Mouse (Mus musculus): ENCODE measurements around the gene Trappc6a. TPM values are rescaled to one million over a fixed set of nuclear protein-coding genes. Genes with fewer than 3 reads are reported as not detected.
A peak's percentile ranks its signal among the peaks of the same experiment; 100 is the strongest.

The Trappc6a gene
- polyA plus RNA-seq (2014; fragmentation: Nextera tagmentation; extraction: Ambion mirVana): 41.5 and 51.6 TPM in 2 replicates

DNA sequence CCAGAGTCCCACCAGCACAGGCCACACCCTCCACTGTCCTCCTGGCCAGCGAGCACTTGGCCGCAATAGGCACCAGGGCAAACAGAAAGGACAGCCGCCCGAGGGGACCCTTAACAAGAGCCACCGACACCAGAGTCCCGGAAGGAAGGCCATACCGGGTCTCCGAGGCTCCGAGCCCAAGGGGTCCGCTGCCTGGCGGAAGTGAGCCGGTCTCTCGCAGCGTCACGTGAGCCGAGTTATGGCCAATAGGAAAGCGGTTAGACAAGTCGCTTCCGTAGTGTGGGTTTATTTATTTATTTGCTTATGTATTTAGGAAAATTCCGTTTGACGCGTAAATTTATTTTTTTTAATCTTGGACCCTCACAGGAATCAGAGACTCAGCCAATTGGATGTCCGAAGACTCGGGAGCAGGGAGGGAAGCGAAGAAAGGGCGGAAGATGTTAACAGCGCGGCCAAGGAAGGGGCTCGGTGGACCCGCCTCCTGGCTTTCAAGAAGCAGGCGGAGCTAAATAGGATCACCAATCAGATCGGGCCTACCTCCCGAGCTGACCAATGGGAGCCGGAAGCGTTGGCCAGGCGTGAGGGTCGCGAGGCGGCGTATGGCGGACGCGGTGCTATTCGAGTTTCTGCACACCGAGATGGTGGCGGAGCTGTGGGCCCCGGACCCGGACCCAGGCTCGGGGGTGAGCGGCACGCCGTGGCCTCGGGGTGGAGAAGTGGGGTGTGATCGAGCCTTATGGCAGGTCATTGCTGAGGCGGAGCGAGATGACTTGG lies at the start of gene Trappc6a, which contains the start of gene Bloc1s3:
Trappc6a (plus strand) TSS at position 246 of the 774 bp plus-strand sequence.
Bloc1s3 (minus strand) TSS at position 218 of the 774 bp plus-strand sequence.
- Histone ChIP-seq H3K36me3 (ENCODE audit: control insufficient read depth, insufficient read depth, low read length) (no peaks in the 10 kb centered on the region), H3K9me3 (ENCODE audit: control insufficient read depth, low read length) (no peaks in the 10 kb centered on the region), H3K9ac (ENCODE audit: low read length) (peak within 1 kb of the TSS; percentile 76), H3K27me3 (ENCODE audit: control insufficient read depth, insufficient read depth, low read length) (no peaks in the 10 kb centered on the region; the same call in 1 of the 2 replicates), H3K4me2 (peak within 1 kb of the TSS; percentile 97), H3K4me3 (ENCODE audit: low read depth, low read length) (peak within 1 kb of the TSS; percentile 68), H3K4me1 (ENCODE audit: control insufficient read depth, insufficient read depth, low read length) (peaks cover 19% of the 10 kb centered on the region), H3K27ac (ENCODE audit: low read depth, low read length) (peak within 1 kb of the TSS; percentile 57)
- WGBS: under 1% methylated on average over 56 of the region's 56 CpGs
- DNase-seq (ENCODE audit: low spot score, missing footprints) (peak; percentile 99), ATAC-seq (ENCODE audit: low FRiP score) (peak; percentile 95)

- no peaks in the 10 kb centered on the region for H3K9me3 ChIP-seq (ENCODE audit: control insufficient read depth, low read length)
- peak within 1 kb of the TSS; percentile 72 for H3K27ac ChIP-seq (ENCODE audit: low read depth, low read length)
- no peaks in the 10 kb centered on the region for H3K27me3 ChIP-seq (ENCODE audit: control insufficient read depth, insufficient read depth, low read length)
- DNase-seq (ENCODE audit: low spot score, missing footprints) (peak; percentile 99), ATAC-seq (ENCODE audit: low FRiP score) (peak; percentile 86)
- H3K36me3 ChIP-seq (ENCODE audit: control insufficient read depth, insufficient read depth, low read length): no peaks in the 10 kb centered on the region
- peak within 1 kb of the TSS; percentile 73 for H3K4me3 ChIP-seq (ENCODE audit: low read depth, low read length)
- peaks cover 12% of the 10 kb centered on the region for H3K4me1 ChIP-seq (ENCODE audit: control insufficient read depth, insufficient read depth, low read length)
- H3K9ac ChIP-seq (ENCODE audit: low read length): peak within 1 kb of the TSS; percentile 73
- under 1% methylated on average over 19 of the region's 42 CpGs for WGBS
- H3K4me2 ChIP-seq: peak within 1 kb of the TSS; percentile 86
Measured at GRCm38 (mm10) chr7:19458591-19459111, 49.5 kb upstream of the Trappc6a start, which contains the start of gene Mark4. TSS of gene Mark4 (minus strand) at chr7:19458821.

- peak overlapping the region; percentile 73 for H3K9ac ChIP-seq (ENCODE audit: low read length)
- WGBS: 26% methylated on average over 6 of the region's 6 CpGs
- ATAC-seq (ENCODE audit: low FRiP score) (no peak), DNase-seq (ENCODE audit: low spot score, missing footprints) (no peak)
- H3K9me3 ChIP-seq (ENCODE audit: control insufficient read depth, low read length): no peaks in the 10 kb centered on the region
- H3K27me3 ChIP-seq (ENCODE audit: control insufficient read depth, insufficient read depth, low read length): no peaks in the 10 kb centered on the region
- peak overlapping the region; percentile 73 for H3K4me3 ChIP-seq (ENCODE audit: low read depth, low read length)
- peak overlapping the region; percentile 86 for H3K4me2 ChIP-seq
- no peaks in the 10 kb centered on the region for H3K36me3 ChIP-seq (ENCODE audit: control insufficient read depth, insufficient read depth, low read length)
- peak overlapping the region; percentile 30; the same call in 1 of the 2 replicates for H3K27ac ChIP-seq (ENCODE audit: low read depth, low read length)
- peaks cover 12% of the 10 kb centered on the region for H3K4me1 ChIP-seq (ENCODE audit: control insufficient read depth, insufficient read depth, low read length)
Measured at GRCm38 (mm10) chr7:19459144-19459870, 48.9 kb upstream of the Trappc6a start.

DNA sequence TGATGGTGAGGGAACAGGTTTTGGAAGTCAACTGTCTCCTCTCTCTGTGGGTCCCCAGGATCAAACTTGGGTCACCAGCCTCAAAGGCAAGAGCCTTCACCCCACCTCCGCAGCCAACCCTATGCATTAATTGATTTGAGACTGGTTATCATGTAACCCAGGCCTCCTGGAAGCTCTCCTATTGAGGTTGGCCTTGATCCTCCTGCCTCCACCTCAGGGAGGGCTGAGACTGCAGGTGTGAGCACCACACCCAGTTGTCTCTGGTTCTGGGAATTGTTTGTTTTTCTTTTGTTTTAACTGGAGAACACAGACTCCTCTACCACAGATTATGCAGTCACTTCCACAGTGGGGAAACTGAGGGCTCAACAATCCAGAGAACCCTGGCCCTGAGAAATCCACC lies 47.7 kb upstream of the Trappc6a start:
- 81% methylated on average over 1 of the region's 1 CpGs for WGBS
- H3K4me1 ChIP-seq (ENCODE audit: control insufficient read depth, insufficient read depth, low read length): peaks cover 16% of the 10 kb centered on the region

DNA sequence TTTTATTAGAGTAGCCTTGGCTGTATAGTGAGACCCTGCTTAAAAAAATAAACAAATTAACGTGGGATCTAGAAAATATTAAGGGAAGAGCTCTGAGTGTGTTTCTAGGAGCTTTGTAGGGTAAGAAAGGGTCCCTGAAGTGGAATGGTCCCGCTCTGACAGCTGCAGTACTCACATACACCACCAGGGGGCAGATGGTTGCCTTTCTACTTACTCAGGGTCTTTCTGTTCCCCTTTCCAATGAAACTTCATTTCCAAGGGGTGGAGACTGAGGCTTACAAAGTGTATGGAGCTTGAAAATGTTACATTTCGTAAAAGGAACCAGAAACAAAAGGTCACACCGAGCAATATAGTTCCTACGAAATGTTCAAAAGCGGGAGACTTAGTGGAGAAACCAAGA lies 46.7 kb upstream of the Trappc6a start:
- Histone ChIP-seq H3K9ac (ENCODE audit: low read length) (no peak overlapping the region), H3K4me1 (ENCODE audit: control insufficient read depth, insufficient read depth, low read length) (peaks cover 16% of the 10 kb centered on the region), H3K4me2 (no peak overlapping the region), H3K36me3 (ENCODE audit: control insufficient read depth, insufficient read depth, low read length) (no peaks in the 10 kb centered on the region), H3K27ac (ENCODE audit: low read depth, low read length) (no peak overlapping the region), H3K4me3 (ENCODE audit: low read depth, low read length) (no peak overlapping the region), H3K27me3 (ENCODE audit: control insufficient read depth, insufficient read depth, low read length) (no peaks in the 10 kb centered on the region; the same call in 1 of the 2 replicates), H3K9me3 (ENCODE audit: control insufficient read depth, low read length) (no peaks in the 10 kb centered on the region)
- ATAC-seq (ENCODE audit: low FRiP score) (no peak), DNase-seq (ENCODE audit: low spot score, missing footprints) (peak; percentile 99)
- WGBS: 7% methylated on average over 6 of the region's 6 CpGs

More for the DNA sequence above, 47.7 kb upstream of the Trappc6a start:
- no peak overlapping the region for H3K4me3 ChIP-seq (ENCODE audit: low read depth, low read length)
- no peak overlapping the region for H3K4me2 ChIP-seq
- no peak overlapping the region for H3K27ac ChIP-seq (ENCODE audit: low read depth, low read length)
- H3K27me3 ChIP-seq (ENCODE audit: control insufficient read depth, insufficient read depth, low read length): no peaks in the 10 kb centered on the region
- H3K9ac ChIP-seq (ENCODE audit: low read length): no peak overlapping the region
- H3K9me3 ChIP-seq (ENCODE audit: control insufficient read depth, low read length): no peaks in the 10 kb centered on the region
- H3K36me3 ChIP-seq (ENCODE audit: control insufficient read depth, insufficient read depth, low read length): no peaks in the 10 kb centered on the region
- DNase-seq (ENCODE audit: low spot score, missing footprints) (no peak), ATAC-seq (ENCODE audit: low FRiP score) (no peak)

GRCm38 (mm10) chr7:19462443-19462842 lies 45.8 kb upstream of the Trappc6a start:
- Histone ChIP-seq H3K9ac (ENCODE audit: low read length) (no peak overlapping the region), H3K27ac (ENCODE audit: low read depth, low read length) (no peak overlapping the region), H3K27me3 (ENCODE audit: control insufficient read depth, insufficient read depth, low read length) (no peaks in the 10 kb centered on the region; the same call in 1 of the 2 replicates), H3K9me3 (ENCODE audit: control insufficient read depth, low read length) (no peaks in the 10 kb centered on the region), H3K4me3 (ENCODE audit: low read depth, low read length) (no peak overlapping the region), H3K4me2 (no peak overlapping the region), H3K4me1 (ENCODE audit: control insufficient read depth, insufficient read depth, low read length) (peaks cover 10% of the 10 kb centered on the region), H3K36me3 (ENCODE audit: control insufficient read depth, insufficient read depth, low read length) (no peaks in the 10 kb centered on the region)
- no peak for ATAC-seq (ENCODE audit: low FRiP score)
- WGBS: 55% methylated on average over 4 of the region's 4 CpGs
- no peak for DNase-seq (ENCODE audit: low spot score, missing footprints)

GRCm38 (mm10) chr7:19462884-19463381 lies 45.3 kb upstream of the Trappc6a start, which contains the start of gene Exoc3l2:
TSS of gene Exoc3l2 (plus strand) at chr7:19463331.
- Histone ChIP-seq H3K4me1 (ENCODE audit: control insufficient read depth, insufficient read depth, low read length) (peaks cover 6% of the 10 kb centered on the region), H3K4me3 (ENCODE audit: low read depth, low read length) (no peak within 1 kb of the TSS), H3K4me2 (no peak within 1 kb of the TSS), H3K9me3 (ENCODE audit: control insufficient read depth, low read length) (no peaks in the 10 kb centered on the region), H3K9ac (ENCODE audit: low read length) (no peak within 1 kb of the TSS), H3K27me3 (ENCODE audit: control insufficient read depth, insufficient read depth, low read length) (no peaks in the 10 kb centered on the region; the same call in 1 of the 2 replicates), H3K27ac (ENCODE audit: low read depth, low read length) (no peak within 1 kb of the TSS), H3K36me3 (ENCODE audit: control insufficient read depth, insufficient read depth, low read length) (no peaks in the 10 kb centered on the region)
- DNase-seq (ENCODE audit: low spot score, missing footprints) (no peak), ATAC-seq (ENCODE audit: low FRiP score) (no peak)
- WGBS: 23% methylated on average over 6 of the region's 6 CpGs

DNA sequence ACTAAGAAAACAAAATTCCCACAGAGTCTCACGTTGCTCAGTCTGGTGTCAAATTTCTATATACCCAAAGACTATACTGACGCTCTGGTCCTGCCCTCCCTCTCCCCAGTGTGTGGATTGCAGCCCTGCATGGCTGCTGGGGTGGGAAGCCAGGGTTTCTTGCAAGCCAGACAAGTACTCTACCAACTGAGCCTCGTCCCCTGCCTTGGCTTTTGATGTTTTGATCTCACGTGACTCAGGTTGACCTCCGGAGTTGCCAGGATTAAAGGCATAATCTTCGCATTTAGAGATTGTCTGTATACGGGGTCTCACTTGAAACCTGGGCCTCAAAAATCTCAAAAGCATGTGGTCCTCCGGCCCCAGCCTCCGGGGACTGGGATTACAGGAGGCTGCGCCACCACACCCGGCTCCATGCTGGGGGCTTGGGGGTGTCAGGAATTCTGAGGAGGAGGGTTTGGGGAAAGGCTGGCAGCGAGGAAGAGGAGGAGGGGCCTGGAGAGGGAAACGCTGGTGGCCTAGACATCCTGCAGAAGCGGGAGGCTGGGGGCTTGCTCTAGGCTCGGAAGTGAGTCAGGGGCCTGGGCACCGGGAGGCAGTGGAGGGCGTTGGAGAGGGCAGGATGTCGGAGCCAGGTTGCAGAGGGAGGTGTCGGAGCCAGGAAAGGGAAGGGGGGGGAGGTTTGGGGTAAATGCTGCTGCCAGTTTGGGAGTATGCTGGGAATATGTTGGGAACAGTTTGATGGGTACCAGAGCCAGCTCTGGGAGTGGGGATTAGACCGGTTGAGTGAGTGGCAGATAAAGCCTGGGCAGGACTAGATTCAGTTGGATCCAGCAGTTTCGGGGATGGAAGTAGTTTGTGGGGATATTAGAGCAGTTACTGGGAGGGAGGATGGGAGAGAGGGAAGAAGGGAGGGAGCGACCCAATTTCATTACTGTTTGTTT lies 43.6 kb upstream of the Trappc6a start:
- no peaks in the 10 kb centered on the region for H3K36me3 ChIP-seq (ENCODE audit: control insufficient read depth, insufficient read depth, low read length)
- H3K27ac ChIP-seq (ENCODE audit: low read depth, low read length): no peak overlapping the region
- 8% methylated on average over 22 of the region's 22 CpGs for WGBS
- no peaks in the 10 kb centered on the region for H3K9me3 ChIP-seq (ENCODE audit: control insufficient read depth, low read length)
- H3K4me3 ChIP-seq (ENCODE audit: low read depth, low read length): no peak overlapping the region
- H3K9ac ChIP-seq (ENCODE audit: low read length): 0 out of 2 replicates have a peak overlapping the region, but pooled peaks have one; percentile 0
- H3K4me2 ChIP-seq: no peak overlapping the region; the same call in 1 of the 2 replicates
- peaks cover 7% of the 10 kb centered on the region for H3K27me3 ChIP-seq (ENCODE audit: control insufficient read depth, insufficient read depth, low read length)
- ATAC-seq (ENCODE audit: low FRiP score): no peak
- H3K4me1 ChIP-seq (ENCODE audit: control insufficient read depth, insufficient read depth, low read length): peaks cover 4% of the 10 kb centered on the region
- DNase-seq (ENCODE audit: low spot score, missing footprints): peak; percentile 81
